Mouse (Mus musculus) B cell, adult 62 days (primary cell): ENCODE results near the gene Mllt11. TPM values are rescaled to one million over a fixed set of nuclear protein-coding genes. Genes with fewer than 3 reads are reported as not detected.

Experiments used
- total RNA-seq: library from RNA; stranded (reverse); gene quantifications from 4 replicates; pipeline ENCODE4 v1.2.4, GENCODE M21; 2023

The Mllt11 gene
- total RNA-seq = 5.0 to 8.0 TPM (median 6.1 TPM) in 4 replicates

GRCm38 (mm10) chr3:95231298-95232221, at the start of gene Mllt11:
TSS of gene Mllt11 (minus strand) at chr3:95232171.

DNA sequence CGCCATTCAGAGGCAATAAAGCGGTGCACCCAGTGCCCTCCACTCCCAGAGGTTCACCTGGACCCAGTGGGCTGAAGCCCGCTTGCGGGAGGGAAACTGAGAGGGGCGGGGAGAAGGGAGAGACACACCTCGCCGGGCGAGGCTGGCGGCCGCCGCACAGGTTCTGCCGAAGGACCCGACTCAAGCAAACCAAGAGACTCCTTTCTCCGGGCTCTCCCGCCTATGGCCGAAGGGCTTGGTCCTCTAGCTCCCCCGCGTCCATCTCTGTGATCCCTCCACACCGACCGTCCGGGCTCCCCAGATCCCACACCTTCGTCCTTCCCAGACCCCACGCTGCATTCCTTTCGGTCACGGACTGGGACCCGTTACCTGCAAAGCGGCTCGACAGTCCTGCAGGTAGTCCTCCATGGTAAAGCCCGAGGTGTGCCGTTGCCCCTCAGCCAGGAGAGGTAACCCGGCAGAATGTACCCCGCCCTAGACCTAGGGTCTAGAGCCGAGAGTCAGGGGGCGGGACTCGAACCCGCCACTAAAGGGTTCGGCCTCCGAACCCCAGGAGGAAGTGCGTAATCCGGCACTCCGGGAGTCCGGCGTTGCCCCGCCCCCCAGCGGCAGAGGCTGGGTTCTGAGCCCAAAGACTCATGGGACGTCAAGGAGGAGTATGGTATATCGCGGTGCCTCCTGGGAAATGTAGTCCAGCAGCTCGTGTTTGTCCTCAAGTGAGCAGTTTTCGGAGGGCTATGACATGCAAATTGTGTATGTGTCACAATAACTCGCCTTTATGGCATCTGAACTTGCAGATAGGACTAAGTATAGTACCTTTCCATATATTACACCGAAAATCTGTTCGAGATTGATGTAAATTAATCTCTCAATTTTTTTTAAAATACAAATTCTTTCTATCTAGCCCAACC, 49.5 kb upstream of the Mllt11 start, which contains the start of the genes Mindy1 and Prune1:
TSS of gene Mindy1 (plus strand) at position 130 of the 911 bp plus-strand sequence.
TSS of gene Prune1 (minus strand) at position 861 of the 911 bp plus-strand sequence.

GRCm38 (mm10) chr3:95250783-95251424, 18.9 kb upstream of the Mllt11 start, which contains the start of gene Bnipl:
TSS of gene Bnipl (minus strand) at chr3:95251193.

GRCm38 (mm10) chr3:95241498-95241897, 9.5 kb upstream of the Mllt11 start, which contains the start of gene Gm128:
TSS of gene Gm128 (minus strand) at chr3:95241598.

DNA sequence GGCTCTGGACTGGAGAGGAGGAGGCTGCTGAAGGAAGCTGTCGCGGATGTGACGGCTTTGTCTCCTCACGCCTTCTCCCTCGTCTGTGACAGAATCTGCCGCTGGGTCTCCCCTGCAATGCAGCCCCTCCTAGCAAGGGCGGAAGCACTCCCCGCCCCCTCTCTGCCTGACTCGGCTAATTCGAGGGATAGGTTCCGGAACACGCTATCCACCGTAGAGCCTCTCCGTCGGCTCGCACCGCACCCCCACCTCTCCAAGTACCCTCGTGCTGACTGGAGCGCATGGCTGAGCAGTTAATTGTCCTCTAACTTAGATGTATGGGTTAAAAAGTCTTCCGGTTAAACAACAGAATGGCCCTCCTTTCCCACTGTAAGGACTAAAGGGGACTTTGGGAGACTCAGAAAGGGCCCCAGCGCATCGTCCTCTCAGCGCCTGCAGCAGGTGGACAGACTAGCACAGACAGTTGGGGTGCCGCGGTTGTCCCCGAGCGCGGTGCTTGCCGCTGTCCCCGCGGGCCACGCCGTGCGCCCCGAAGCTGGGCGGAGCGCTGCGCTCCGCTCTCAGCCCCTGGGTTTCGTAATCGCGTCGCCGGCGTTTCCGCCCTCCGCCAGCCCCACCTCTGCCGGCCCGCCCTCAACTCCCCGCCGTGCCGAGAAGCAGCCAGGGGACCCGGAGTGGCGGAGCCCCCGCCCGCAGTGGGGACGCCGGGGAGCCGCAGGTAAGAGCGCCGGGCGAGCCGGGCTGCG, 3.6 kb downstream of the Mllt11 start, which contains the start of gene Cdc42se1:
TSS of gene Cdc42se1 (plus strand) at position 585 of the 746 bp plus-strand sequence.

DNA sequence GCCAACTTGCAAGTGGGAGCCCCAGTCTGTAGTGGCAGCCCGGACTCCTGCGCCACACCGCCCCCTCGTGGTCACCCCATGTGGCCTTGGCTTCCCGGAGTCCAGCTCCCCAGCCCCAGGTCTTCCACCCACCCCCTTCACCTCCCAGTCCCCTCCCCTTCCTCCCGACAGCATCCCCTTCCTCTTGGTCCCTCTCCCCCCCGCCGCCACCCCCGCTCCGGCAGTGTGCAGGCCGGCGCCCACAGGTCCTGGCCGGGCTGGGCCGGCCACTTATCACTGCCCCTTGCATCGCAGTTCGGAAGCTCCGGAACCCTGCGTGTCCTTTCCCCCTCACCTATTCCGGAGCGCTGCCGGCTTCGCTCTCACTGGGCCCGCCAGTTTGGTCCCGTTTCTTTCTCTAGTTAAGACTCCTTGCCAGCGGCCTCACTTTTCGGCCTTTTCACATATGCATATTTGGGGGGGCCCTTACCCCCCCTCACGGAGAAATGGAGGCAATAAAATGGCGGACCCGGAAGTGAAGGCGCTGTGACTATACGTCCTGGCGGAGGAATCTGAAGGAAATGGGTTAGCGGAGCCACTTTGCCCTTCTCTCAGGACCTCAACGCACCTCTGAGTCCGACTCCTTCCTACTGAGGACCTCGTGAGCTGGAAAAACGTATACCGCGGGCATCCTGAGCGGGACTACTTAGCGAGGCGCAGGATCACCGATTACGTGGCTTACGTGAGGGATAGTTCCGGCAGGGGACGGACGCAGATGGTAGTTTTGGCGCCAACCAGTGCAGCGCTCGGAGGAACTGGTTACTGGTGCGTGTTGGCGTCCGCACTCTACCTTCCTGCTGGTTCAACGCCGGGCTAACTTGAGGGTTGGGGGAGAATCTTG, 14.5 kb downstream of the Mllt11 start, which contains the start of gene Gabpb2:
TSS of gene Gabpb2 (minus strand) at position 662 of the 880 bp plus-strand sequence.

Other genes with a start within 250 kb of the Mllt11 start
- 48.1 to 60.2 TPM (median 52.1 TPM) in 4 replicates for gene Zfp687, start 216.7 kb downstream of the Mllt11 start, total RNA-seq
- gene Psmd4, start 189.6 kb downstream of the Mllt11 start, total RNA-seq = 111 to 141 TPM (median 125 TPM) in 4 replicates
- 33.8 to 38.5 TPM (median 35.8 TPM) in 4 replicates for gene Pip5k1a, start 125.2 kb downstream of the Mllt11 start, total RNA-seq
- gene Vps72, start 121.1 kb downstream of the Mllt11 start, total RNA-seq = 49.9 to 62.3 TPM (median 55.4 TPM) in 4 replicates
- 1.1 to 2.9 TPM (median 2.2 TPM) in 4 replicates for gene Tmod4, start 107.7 kb downstream of the Mllt11 start, total RNA-seq
- 62.4 to 85.5 TPM (median 67.5 TPM) in 4 replicates for gene Scnm1, start 98.2 kb downstream of the Mllt11 start, total RNA-seq
- gene Lysmd1, start 98.1 kb downstream of the Mllt11 start, total RNA-seq = 5.7 to 6.9 TPM (median 6.4 TPM) in 4 replicates
- 21.7 to 31.8 TPM (median 29.5 TPM) in 4 replicates for gene Tnfaip8l2, start 89.8 kb downstream of the Mllt11 start, total RNA-seq
- gene Sema6c, start 71.7 kb downstream of the Mllt11 start, total RNA-seq = 0.37 to 2.0 TPM (median 1.5 TPM) in 3 of 4 replicates, not detected in the other
- gene Gabpb2, start 14.3 kb downstream of the Mllt11 start, total RNA-seq = 76.5 to 77.1 TPM (median 76.8 TPM) in 4 replicates
- gene Cdc42se1, start 3.4 kb downstream of the Mllt11 start, total RNA-seq = 183 to 200 TPM (median 191 TPM) in 4 replicates
- not detected in 4 replicates for gene Gm128, start 9.4 kb upstream of the Mllt11 start, total RNA-seq
- not detected in 4 replicates for gene Bnipl, start 19.0 kb upstream of the Mllt11 start, total RNA-seq
- 29.3 to 34.5 TPM (median 31.6 TPM) in 4 replicates for gene Mindy1, start 49.2 kb upstream of the Mllt11 start, total RNA-seq
- gene Prune1, start 49.9 kb upstream of the Mllt11 start, total RNA-seq = 10.5 to 12.0 TPM (median 11.5 TPM) in 4 replicates
- gene Anxa9, start 75.0 kb upstream of the Mllt11 start, total RNA-seq = 1.3 to 2.2 TPM (median 1.9 TPM) in 4 replicates
- 127 to 147 TPM (median 132 TPM) in 4 replicates for gene Cers2, start 82.6 kb upstream of the Mllt11 start, total RNA-seq
- 31.0 to 36.5 TPM (median 35.8 TPM) in 4 replicates for gene Setdb1, start 125.0 kb upstream of the Mllt11 start, total RNA-seq
- not detected in 4 replicates for gene 4930558C23Rik, start 170.7 kb upstream of the Mllt11 start, total RNA-seq
- gene Arnt, start 202.2 kb upstream of the Mllt11 start, total RNA-seq = 84.3 to 103 TPM (median 88.9 TPM) in 4 replicates